Mouse (Mus musculus) spleen, adult 2 months (tissue): ENCODE results near the gene Coasy.

Experiments used
- CTCF ChIP-seq: fragments of 200-500 bp; IDR thresholded peaks from 2 replicates; pipeline ENCODE4 v1.5.1; 2011; ENCODE audit warnings: mild to moderate bottlenecking, inconsistent platforms; ENCODE audit not compliant: insufficient read depth, insufficient read length, insufficient replicate concordance; ENCODE audit errors: extremely low read depth
- POLR2A ChIP-seq: fragments of 200-500 bp; IDR thresholded peaks from 2 replicates; pipeline ENCODE4 v1.6.1; 2011; ENCODE audit warnings: low read depth, low read length, inconsistent platforms

DNA sequence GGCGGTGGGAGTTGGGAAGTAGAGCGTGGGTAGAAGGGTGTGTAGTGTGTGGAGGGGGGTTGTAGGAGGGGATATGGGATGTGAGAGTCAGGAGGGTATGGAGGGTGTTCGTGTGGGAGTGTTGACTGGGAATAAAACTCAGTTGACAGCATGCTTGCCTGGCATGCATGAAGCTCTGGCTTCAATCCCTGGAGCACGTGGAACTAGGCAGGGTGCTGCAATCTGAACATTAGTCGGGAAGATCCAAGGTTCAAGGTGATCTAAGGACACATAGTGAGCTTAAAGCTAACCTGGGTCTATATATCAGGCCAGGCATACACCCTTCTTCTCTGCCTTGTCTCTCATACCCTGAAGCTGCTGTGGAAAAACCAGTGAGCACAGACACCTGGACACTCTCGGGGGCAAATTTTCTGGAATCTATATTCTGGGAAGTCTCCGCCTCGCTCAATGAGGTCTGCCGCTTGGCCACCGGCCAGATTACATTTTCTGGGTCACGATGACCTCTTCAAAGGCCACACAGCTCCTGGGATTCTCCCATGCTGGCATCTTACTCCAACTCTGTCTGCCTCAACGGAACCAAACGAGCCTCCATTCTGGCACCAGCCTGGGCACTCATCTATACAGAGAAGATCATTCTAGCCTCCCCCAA lies 52.0 kb downstream of the Coasy start:
- TF ChIP-seq POLR2A (no peak), CTCF (no peak)
